Mouse (Mus musculus): ENCODE results near the gene Galnt18.

DNA sequence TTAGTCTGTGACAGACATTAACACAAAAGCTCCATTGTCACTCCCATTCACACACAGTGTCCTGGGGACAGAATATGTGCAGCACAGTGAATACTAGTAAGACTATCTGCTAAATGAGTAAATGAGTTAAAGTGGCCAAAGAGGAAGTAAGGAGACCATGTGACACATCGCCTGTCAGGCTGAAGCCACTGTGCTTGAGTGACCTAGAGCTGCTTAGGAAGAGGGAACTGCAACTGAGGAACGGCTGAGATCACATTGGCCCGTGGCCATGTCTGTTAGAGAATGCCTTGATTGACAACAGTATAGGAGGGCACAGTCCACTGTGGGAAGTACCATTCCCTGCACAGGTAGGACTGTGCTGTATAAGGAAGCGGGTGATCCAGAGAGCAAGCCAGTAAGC, 67.0 kb downstream of the Galnt18 start:
- TF ChIP-seq CTCF (IDR thresholded peaks at IDR 0.05; ENCODE audit: extremely low read depth, insufficient read depth, insufficient read length, insufficient replicate concordance) (no peak), POLR2A (IDR thresholded peaks at IDR 0.05; ENCODE audit: low read depth, low read length) (no peak)

All from spleen, adult 2 months (tissue).